Mouse (Mus musculus) ES-Bruce4 (cell line): ENCODE measurements around the gene Nop9.

Experiments used
- CTCF ChIP-seq: IDR thresholded peaks from one replicate; pipeline ENCODE4 v1.8.1; 2011; ENCODE audit warnings: low read depth, low read length
- EP300 ChIP-seq: IDR thresholded peaks from 2 replicates; pipeline ENCODE4 v1.6.1; 2011; ENCODE audit warnings: low read depth, low read length; ENCODE audit not compliant: insufficient read depth
- POLR2A ChIP-seq: IDR thresholded peaks from one replicate; pipeline ENCODE4 v1.8.1; 2011; ENCODE audit warnings: low read length; ENCODE audit not compliant: insufficient read depth

GRCm38 (mm10) chr14:55723433-55723832 is 22.1 kb upstream of the Nop9 start:
- TF ChIP-seq POLR2A (no peak), CTCF (no peak), EP300 (no peak)
